Mouse (Mus musculus) limb, embryonic 14.5 days (tissue): ENCODE results near the gene Fgfbp1. TPM values are rescaled to one million over a fixed set of nuclear protein-coding genes. Genes with fewer than 3 reads are reported as not detected.
A peak's percentile ranks its signal among the peaks of the same experiment; 100 is the strongest.

Experiments
- ATAC-seq: fragments of 200-750 bp; cut with Nextera tagmentation; 2 replicates; pipeline ENCODE4 v1.8.0; 2017; ENCODE audit warnings: low read depth, moderate number of reproducible peaks, moderate TSS enrichment; ENCODE audit not compliant: low FRiP score
- DNase-seq: peaks from one replicate; pipeline ENCODE4 v3.0.0-alpha.2; 2015; ENCODE audit warnings: low spot score
- H3K27ac ChIP-seq: fragments of 300-500 bp; sonication (generic); replicated peaks from 2 replicates; pipeline ENCODE4 v1.5.1; 2014; ENCODE audit warnings: low read depth, mild to moderate bottlenecking, low read length, moderate library complexity, mixed read lengths
- H3K27me3 ChIP-seq: fragments of 300-500 bp; sonication (generic); 2 replicates; pipeline ENCODE4 v1.6.1; 2014; ENCODE audit warnings: low read length, mixed read lengths; ENCODE audit not compliant: control insufficient read depth, insufficient read depth
- H3K36me3 ChIP-seq: fragments of 300-500 bp; sonication (generic); 2 replicates; pipeline ENCODE4 v1.6.1; 2014; ENCODE audit warnings: mild to moderate bottlenecking, low read length, moderate library complexity, mixed read lengths; ENCODE audit not compliant: control insufficient read depth, insufficient read depth
- H3K4me1 ChIP-seq: fragments of 300-500 bp; sonication (generic); 2 replicates; pipeline ENCODE4 v1.6.1; 2014; ENCODE audit warnings: antibody characterized with exemption, low read length, mixed read lengths; ENCODE audit not compliant: control insufficient read depth, insufficient read depth
- H3K4me2 ChIP-seq: fragments of 300-500 bp; sonication (generic); replicated peaks from 2 replicates; pipeline ENCODE4 v1.6.1; 2014; ENCODE audit warnings: low read depth, mild to moderate bottlenecking, low read length, moderate library complexity; ENCODE audit not compliant: severe bottlenecking
- H3K4me3 ChIP-seq: fragments of 300-500 bp; sonication (generic); replicated peaks from 2 replicates; pipeline ENCODE4 v1.5.1; 2014; ENCODE audit warnings: low read length
- H3K9ac ChIP-seq: fragments of 300-500 bp; sonication (generic); 2 replicates; pipeline ENCODE4 v1.6.1; 2014; ENCODE audit warnings: mild to moderate bottlenecking, low read depth, low read length, moderate library complexity; ENCODE audit not compliant: severe bottlenecking
- H3K9me3 ChIP-seq: fragments of 300-500 bp; sonication (generic); 2 replicates; pipeline ENCODE4 v1.6.1; 2016; ENCODE audit warnings: low read length; ENCODE audit not compliant: control insufficient read depth
- POLR2A ChIP-seq: fragments of 200-500 bp; IDR thresholded peaks from 2 replicates; pipeline ENCODE4 v1.8.0; 2012; ENCODE audit warnings: inconsistent platforms, mild to moderate bottlenecking, moderate library complexity, borderline replicate concordance; ENCODE audit not compliant: insufficient read depth, insufficient read length; ENCODE audit errors: extremely low read depth
- WGBS: fragments of 180-500 bp; shearing (Covaris S2); extraction: QIAGEN DNeasy Blood & Tissue Kit; methylation state at CpG from one replicate; pipeline ENCODE4 v1.1.7; 2014; 5-methylcytosine and 5-hydroxymethylcytosine counted together
- polyA plus RNA-seq, 2 experiments: library from polyadenylated mRNA; depleted of rRNA in 1 of 2; stranded (reverse) in 1 of 2; unstranded in 1 of 2; fragments of >200 nt; fragmentation: Nextera tagmentation in 1 of 2; extraction: Ambion mirVana in 1 of 2; gene quantifications; 2 replicates each; pipeline versions ENCODE4 v1.2.1 to v1.2.3; 2012 to 2014

Gene Fgfbp1
- polyA plus RNA-seq, 2 experiments, result 34.1 to 92.0 TPM

DNA sequence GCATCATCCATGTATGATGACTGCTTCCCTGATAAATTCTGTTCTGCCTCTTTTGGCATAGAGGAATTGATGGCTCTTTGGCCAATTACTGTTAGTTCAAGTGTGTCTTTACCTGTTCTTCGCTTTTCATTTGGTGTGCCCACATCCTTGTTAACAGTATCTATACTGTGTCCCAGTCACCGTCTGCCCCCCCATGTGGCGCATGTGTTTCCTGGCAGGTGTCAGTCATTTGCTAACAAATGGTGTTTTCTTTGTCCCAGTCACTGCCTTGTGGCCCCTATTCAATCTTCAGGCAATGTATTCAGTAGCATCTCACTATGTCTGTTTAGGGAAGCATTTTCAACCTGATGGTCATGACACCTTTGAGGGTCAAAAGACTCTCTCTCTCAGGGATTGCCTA lies 20.5 kb downstream of the Fgfbp1 start:
- no peak for TF ChIP-seq POLR2A
- H3K4me3 ChIP-seq, result no peak overlapping the region
- 90% methylated on average over 3 of the region's 3 CpGs for WGBS
- no peak overlapping the region for H3K27ac ChIP-seq
- no peaks in the 10 kb centered on the region for H3K27me3 ChIP-seq
- H3K4me1 ChIP-seq, result no peaks in the 10 kb centered on the region
- no peaks in the 10 kb centered on the region for H3K36me3 ChIP-seq
- no peak overlapping the region for H3K9ac ChIP-seq
- DNase-seq, result no peak
- no peak for ATAC-seq
- no peak overlapping the region for H3K4me2 ChIP-seq
- no peaks in the 10 kb centered on the region for H3K9me3 ChIP-seq

DNA sequence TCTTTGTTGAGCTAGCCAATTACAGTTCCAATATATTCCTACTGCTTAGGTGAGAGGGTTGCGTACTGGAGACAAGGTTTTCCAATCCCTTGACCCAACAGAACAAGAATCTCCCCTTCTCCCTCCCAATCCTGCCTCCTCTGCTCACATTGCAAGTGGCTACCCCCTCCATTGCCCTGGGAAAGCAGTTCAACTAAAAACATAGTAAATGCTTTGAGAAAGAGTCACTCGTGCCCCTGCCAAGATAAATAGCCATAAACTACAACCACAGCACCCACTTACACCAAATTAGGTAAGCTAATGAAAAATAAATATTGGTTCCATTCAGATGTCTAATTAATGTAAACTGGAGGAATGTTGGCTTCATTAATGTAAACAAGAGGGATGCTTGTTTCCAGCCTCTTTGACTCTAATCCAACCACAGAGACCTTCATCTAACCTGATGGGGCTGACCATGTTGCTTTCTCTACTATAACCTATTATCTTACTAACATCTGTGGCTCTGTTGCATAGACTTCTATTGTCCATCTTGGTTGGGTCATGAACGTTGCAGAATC lies 21.6 kb downstream of the Fgfbp1 start:
- TF ChIP-seq POLR2A, result no peak
- 50% methylated on average over 2 of the region's 3 CpGs for WGBS

DNA sequence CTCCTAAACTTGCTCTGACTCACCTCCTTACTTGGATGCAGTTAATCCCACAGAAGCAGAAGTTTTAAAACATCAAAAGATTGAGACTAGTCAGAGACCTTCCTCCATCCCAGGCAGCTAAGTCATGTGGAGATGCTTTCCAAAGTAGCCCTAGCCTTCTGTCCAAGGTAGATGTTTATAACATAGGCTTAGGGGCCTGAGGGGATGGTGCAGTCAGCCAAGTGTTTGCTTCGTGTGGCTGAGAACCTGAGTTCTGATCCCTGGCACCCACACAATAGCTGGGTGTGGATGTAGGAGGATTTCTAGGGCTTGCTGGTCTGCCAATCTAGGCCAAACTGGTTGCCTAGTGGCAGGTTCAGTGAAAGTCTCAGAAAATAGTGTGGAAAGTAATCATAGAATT lies 28.3 kb downstream of the Fgfbp1 start:
- no peak for TF ChIP-seq POLR2A
- H3K9me3 ChIP-seq, result no peaks in the 10 kb centered on the region
- no peak overlapping the region for H3K4me2 ChIP-seq
- peaks cover 10% of the 10 kb centered on the region for H3K4me1 ChIP-seq
- ATAC-seq (no peak), DNase-seq (no peak)
- no peaks in the 10 kb centered on the region for H3K36me3 ChIP-seq
- no peaks in the 10 kb centered on the region for H3K27me3 ChIP-seq
- 50% methylated on average over 1 of the region's 1 CpGs for WGBS
- no peak overlapping the region for H3K9ac ChIP-seq
- no peak overlapping the region for H3K27ac ChIP-seq
- H3K4me3 ChIP-seq, result no peak overlapping the region

More for the DNA sequence above, 21.6 kb downstream of the Fgfbp1 start:
- no peak overlapping the region for H3K4me3 ChIP-seq
- no peaks in the 10 kb centered on the region for H3K4me1 ChIP-seq
- H3K9ac ChIP-seq, result no peak overlapping the region
- DNase-seq, result no peak
- ATAC-seq, result no peak
- H3K27me3 ChIP-seq, result no peaks in the 10 kb centered on the region
- no peak overlapping the region for H3K27ac ChIP-seq
- H3K4me2 ChIP-seq, result no peak overlapping the region
- H3K9me3 ChIP-seq, result no peaks in the 10 kb centered on the region
- no peaks in the 10 kb centered on the region for H3K36me3 ChIP-seq

GRCm38 (mm10) chr5:43948748-43949275 lies 32.8 kb downstream of the Fgfbp1 start:
- H3K27ac ChIP-seq, result 0 out of 2 replicates have a peak overlapping the region, but pooled peaks have one; percentile 40
- TF ChIP-seq POLR2A, result no peak
- 6% methylated on average over 8 of the region's 8 CpGs for WGBS
- no peaks in the 10 kb centered on the region for H3K9me3 ChIP-seq
- DNase-seq (peak; percentile 15), ATAC-seq (peak; percentile 64)
- no peaks in the 10 kb centered on the region for H3K36me3 ChIP-seq
- no peak overlapping the region for H3K4me3 ChIP-seq
- H3K4me2 ChIP-seq, result peak overlapping the region; percentile 27
- H3K4me1 ChIP-seq, result peaks cover 17% of the 10 kb centered on the region
- no peaks in the 10 kb centered on the region for H3K27me3 ChIP-seq
- H3K9ac ChIP-seq, result no peak overlapping the region

DNA sequence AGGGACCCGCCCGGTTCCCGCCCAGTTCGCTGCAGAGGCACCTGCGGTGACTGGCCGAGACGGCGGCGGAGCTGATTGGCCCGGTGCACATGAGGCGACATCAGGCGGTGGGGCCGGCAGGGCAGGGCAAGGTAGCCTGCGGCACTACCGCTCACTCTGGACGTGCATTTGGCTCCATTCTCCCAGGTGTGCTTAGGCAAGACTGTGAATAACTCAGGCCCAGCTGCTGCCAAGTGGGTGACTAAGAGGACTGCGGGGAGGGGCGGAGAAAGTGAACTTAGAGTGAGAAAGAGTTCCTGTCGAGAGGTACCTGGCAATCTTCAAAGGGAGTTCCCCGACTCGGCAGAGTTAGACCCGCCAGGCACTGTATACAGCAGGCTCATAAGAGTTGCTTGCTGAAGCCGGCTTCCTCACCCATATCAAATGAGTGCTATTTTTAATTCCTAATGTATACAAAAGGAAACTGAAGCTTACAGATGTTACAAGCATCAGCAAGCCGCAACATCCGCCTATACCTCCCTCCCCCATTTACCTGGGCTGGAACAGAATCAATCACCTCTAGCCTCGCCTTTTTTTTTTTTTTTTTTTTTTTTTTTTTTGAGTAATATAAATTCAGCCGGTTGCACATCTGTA lies 33.4 kb downstream of the Fgfbp1 start:
- ATAC-seq (peak; percentile 84), DNase-seq (peak; percentile 76)
- H3K9ac ChIP-seq, result no peak overlapping the region
- H3K36me3 ChIP-seq, result no peaks in the 10 kb centered on the region
- no peak for TF ChIP-seq POLR2A
- H3K9me3 ChIP-seq, result no peaks in the 10 kb centered on the region
- 2% methylated on average over 27 of the region's 27 CpGs for WGBS
- H3K27me3 ChIP-seq, result no peaks in the 10 kb centered on the region
- H3K4me2 ChIP-seq, result peak overlapping the region; percentile 46
- H3K4me1 ChIP-seq, result peaks cover 17% of the 10 kb centered on the region
- peak overlapping the region; percentile 33; the same call in 1 of the 2 replicates for H3K27ac ChIP-seq
- peak overlapping the region; percentile 17 for H3K4me3 ChIP-seq
